Mouse (Mus musculus) heart, embryonic 12.5 days (tissue): Measurements from ENCODE around the gene Lyrm7. TPM values are rescaled to one million over a fixed set of nuclear protein-coding genes. Genes with fewer than 3 reads are reported as not detected.

Source experiments
- ATAC-seq: fragments of 200-750 bp; cut with Nextera tagmentation; 2 replicates; pipeline ENCODE4 v1.8.0; 2017; ENCODE audit warnings: moderate TSS enrichment, moderate library complexity; ENCODE audit not compliant: insufficient number of reproducible peaks, low FRiP score
- H3K27ac ChIP-seq: fragments of 300-500 bp; sonication (generic); 2 replicates; pipeline ENCODE4 v1.5.1; 2016; ENCODE audit warnings: mild to moderate bottlenecking, moderate library complexity; ENCODE audit not compliant: poor library complexity, severe bottlenecking
- H3K27me3 ChIP-seq: fragments of 300-500 bp; sonication (generic); replicated peaks from 2 replicates; pipeline ENCODE4 v1.6.1; 2016; ENCODE audit warnings: mild to moderate bottlenecking, moderate library complexity
- H3K36me3 ChIP-seq: fragments of 300-500 bp; sonication (generic); 2 replicates; pipeline ENCODE4 v1.6.1; 2016; ENCODE audit warnings: mild to moderate bottlenecking, moderate library complexity
- H3K4me1 ChIP-seq: fragments of 300-500 bp; sonication (generic); replicated peaks from 2 replicates; pipeline ENCODE4 v1.6.1; 2016; ENCODE audit warnings: mild to moderate bottlenecking
- H3K4me2 ChIP-seq: fragments of 300-500 bp; sonication (generic); 2 replicates; pipeline ENCODE4 v1.6.1; 2016; ENCODE audit warnings: mild to moderate bottlenecking, moderate library complexity
- H3K4me3 ChIP-seq: fragments of 300-500 bp; sonication (generic); 2 replicates; pipeline ENCODE4 v1.5.1; 2016; ENCODE audit warnings: mild to moderate bottlenecking
- H3K9ac ChIP-seq: fragments of 300-500 bp; sonication (generic); 2 replicates; pipeline ENCODE4 v1.6.1; 2016; ENCODE audit warnings: mild to moderate bottlenecking, moderate library complexity
- H3K9me3 ChIP-seq: fragments of 300-500 bp; sonication (generic); replicated peaks from 2 replicates; pipeline ENCODE4 v1.6.1; 2016; ENCODE audit warnings: mild to moderate bottlenecking, moderate library complexity
- WGBS: fragments of 180-500 bp; shearing (Covaris S2); methylation state at CpG from one replicate; pipeline ENCODE4 v1.1.7; 2016; 5-methylcytosine and 5-hydroxymethylcytosine counted together
- polyA plus RNA-seq: library from polyadenylated mRNA; unstranded; fragments of >200 nt; fragmentation: Nextera tagmentation; extraction: Ambion mirVana; gene quantifications from 2 replicates; pipeline ENCODE4 v1.2.1, GENCODE M21; 2016

Gene Lyrm7
- polyA plus RNA-seq, 1 experiment from 2014 or later = 20.1 TPM

GRCm38 (mm10) chr11:54794678-54795077, 66.0 kb downstream of the Lyrm7 start:
- Histone ChIP-seq H3K4me3 (no peak overlapping the region), H3K27ac (no peak overlapping the region), H3K4me1 (0 out of 2 replicates have a peak, but pooled peaks cover 5% of the 10 kb centered on the region), H3K27me3 (no peaks in the 10 kb centered on the region), H3K36me3 (no peaks in the 10 kb centered on the region), H3K9me3 (no peaks in the 10 kb centered on the region), H3K9ac (no peak overlapping the region), H3K4me2 (no peak overlapping the region)
- WGBS = 82% methylated on average over 3 of the region's 3 CpGs
- no peak for ATAC-seq

- 71% methylated on average over 1 of the region's 1 CpGs for WGBS
- no peak for ATAC-seq
- Histone ChIP-seq H3K9ac (no peak overlapping the region), H3K36me3 (no peaks in the 10 kb centered on the region), H3K4me2 (no peak overlapping the region), H3K27me3 (no peaks in the 10 kb centered on the region), H3K27ac (no peak overlapping the region), H3K9me3 (no peaks in the 10 kb centered on the region), H3K4me3 (no peak overlapping the region), H3K4me1 (0 out of 2 replicates have a peak, but pooled peaks cover 5% of the 10 kb centered on the region)
Measured at GRCm38 (mm10) chr11:54793173-54793572, 67.5 kb downstream of the Lyrm7 start.

DNA sequence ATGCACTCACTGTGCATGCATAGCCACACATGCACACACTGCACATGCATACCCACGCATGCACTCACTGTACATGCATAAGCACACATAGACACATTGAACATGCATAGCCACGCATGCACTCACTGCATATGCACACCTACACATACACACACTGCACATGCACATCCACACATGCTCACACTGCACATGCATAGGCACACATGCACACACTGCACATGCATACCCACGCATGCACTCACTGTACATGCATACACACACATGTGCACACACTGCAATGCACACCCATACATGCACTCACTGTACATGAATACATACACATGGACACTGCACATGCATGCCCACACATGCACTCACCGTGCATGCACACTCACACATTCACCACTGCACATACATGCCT, 69.3 kb downstream of the Lyrm7 start:
- WGBS = 88% methylated on average over 4 of the region's 4 CpGs
- peaks cover 5% of the 10 kb centered on the region; the same call in 1 of the 2 replicates for H3K4me1 ChIP-seq
- no peak overlapping the region for H3K9ac ChIP-seq
- H3K27me3 ChIP-seq = no peaks in the 10 kb centered on the region
- no peak overlapping the region for H3K27ac ChIP-seq
- ATAC-seq = no peak
- no peak overlapping the region for H3K4me2 ChIP-seq
- no peaks in the 10 kb centered on the region for H3K36me3 ChIP-seq
- H3K4me3 ChIP-seq = no peak overlapping the region
- no peaks in the 10 kb centered on the region for H3K9me3 ChIP-seq

GRCm38 (mm10) chr11:54787488-54788474, 72.9 kb downstream of the Lyrm7 start, which contains the start of gene Cdc42se2:
Gene Cdc42se2, minus strand, starts transcription at chr11:54787675.
- H3K9ac ChIP-seq = peak within 1 kb of the TSS; percentile 95
- peak within 1 kb of the TSS; percentile 97 for H3K27ac ChIP-seq
- H3K4me1 ChIP-seq = peaks cover 10% of the 10 kb centered on the region; the same call in 1 of the 2 replicates
- peak within 1 kb of the TSS; percentile 69 for H3K4me2 ChIP-seq
- peaks cover 3% of the 10 kb centered on the region; the same call in 1 of the 2 replicates for H3K36me3 ChIP-seq
- H3K4me3 ChIP-seq = peak within 1 kb of the TSS; percentile 97
- H3K9me3 ChIP-seq = no peaks in the 10 kb centered on the region
- ATAC-seq = peak; percentile 99
- no peaks in the 10 kb centered on the region for H3K27me3 ChIP-seq
- WGBS = 4% methylated on average over 55 of the region's 56 CpGs

GRCm38 (mm10) chr11:54786858-54787487, 73.7 kb downstream of the Lyrm7 start:
- Histone ChIP-seq H3K4me2 (peak overlapping the region; percentile 69), H3K4me3 (peak overlapping the region; percentile 97), H3K27me3 (no peaks in the 10 kb centered on the region), H3K4me1 (peaks cover 10% of the 10 kb centered on the region; the same call in 1 of the 2 replicates), H3K9ac (peak overlapping the region; percentile 95), H3K27ac (peak overlapping the region; percentile 97), H3K36me3 (peaks cover 3% of the 10 kb centered on the region; the same call in 1 of the 2 replicates), H3K9me3 (no peaks in the 10 kb centered on the region)
- 0% methylated on average over 47 of the region's 54 CpGs for WGBS
- peak; percentile 76 for ATAC-seq

DNA sequence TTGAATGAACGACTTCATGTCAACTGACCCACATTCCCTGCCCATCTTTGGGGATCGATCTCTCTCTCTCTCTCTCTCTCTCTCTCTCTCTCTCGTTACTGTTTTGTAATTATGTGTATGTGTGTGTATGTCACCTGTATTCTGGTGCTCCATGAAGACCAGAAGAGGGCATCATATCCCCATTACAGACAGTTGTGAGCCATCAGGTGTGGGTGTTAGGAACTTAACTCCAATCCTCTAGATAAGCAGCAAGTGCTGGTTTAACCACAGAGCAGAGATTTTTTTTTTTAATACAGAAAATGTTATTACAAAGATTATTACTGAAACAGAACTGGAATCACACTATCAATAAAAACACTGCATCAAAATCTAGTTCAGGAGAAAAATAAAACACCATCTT, 75.2 kb downstream of the Lyrm7 start:
- 81% methylated on average over 3 of the region's 3 CpGs for WGBS
- H3K27me3 ChIP-seq = no peaks in the 10 kb centered on the region
- H3K36me3 ChIP-seq = peaks cover 3% of the 10 kb centered on the region; the same call in 1 of the 2 replicates
- peaks cover 10% of the 10 kb centered on the region; the same call in 1 of the 2 replicates for H3K4me1 ChIP-seq
- no peak overlapping the region for H3K4me3 ChIP-seq
- no peak overlapping the region for H3K4me2 ChIP-seq
- no peak overlapping the region for H3K9ac ChIP-seq
- no peak overlapping the region for H3K27ac ChIP-seq
- H3K9me3 ChIP-seq = no peaks in the 10 kb centered on the region
- no peak for ATAC-seq

DNA sequence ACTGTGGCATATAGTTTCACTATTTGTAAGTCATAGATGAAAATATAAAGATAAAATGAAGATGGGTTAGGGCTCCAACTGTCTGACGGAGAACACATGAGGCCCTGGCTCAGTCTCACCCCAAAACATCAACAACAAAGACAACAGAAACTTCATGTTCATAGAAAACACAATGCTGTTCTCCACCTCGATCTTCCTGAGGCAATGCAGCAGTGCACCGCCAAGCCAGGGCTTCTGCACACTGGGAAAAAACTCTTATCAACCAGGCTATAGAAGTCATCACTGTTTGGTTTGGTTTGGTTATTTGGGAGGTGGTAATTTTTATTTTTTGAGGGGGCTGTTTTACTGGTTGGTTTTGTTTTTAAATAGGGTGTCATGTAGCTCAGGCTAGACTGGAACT, 76.3 kb downstream of the Lyrm7 start:
- Histone ChIP-seq H3K27me3 (no peaks in the 10 kb centered on the region), H3K4me1 (peaks cover 13% of the 10 kb centered on the region; the same call in 1 of the 2 replicates), H3K4me3 (no peak overlapping the region), H3K36me3 (peaks cover 3% of the 10 kb centered on the region; the same call in 1 of the 2 replicates), H3K4me2 (no peak overlapping the region), H3K9ac (no peak overlapping the region), H3K9me3 (no peaks in the 10 kb centered on the region), H3K27ac (no peak overlapping the region)
- 87% methylated on average over 3 of the region's 3 CpGs for WGBS
- no peak for ATAC-seq

DNA sequence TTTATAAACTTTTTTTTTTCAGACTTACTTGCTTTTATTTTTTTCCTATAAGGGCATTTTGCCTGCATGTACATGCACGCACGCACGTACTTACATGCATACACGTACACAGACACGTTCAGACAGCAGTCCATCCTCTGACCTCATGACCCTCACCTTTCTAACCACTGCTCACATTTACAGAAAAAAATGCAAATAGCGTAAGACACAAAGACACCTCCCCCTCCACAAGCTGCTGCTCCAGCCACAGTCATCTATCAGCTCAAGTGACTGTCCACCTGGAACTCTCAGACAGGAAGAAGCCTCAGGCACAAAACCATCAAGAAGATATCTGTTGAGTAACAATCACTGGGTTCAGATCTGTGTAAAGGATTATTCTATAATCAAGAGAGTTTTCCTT, 78.5 kb downstream of the Lyrm7 start:
- WGBS = 91% methylated on average over 6 of the region's 6 CpGs
- Histone ChIP-seq H3K4me3 (no peak overlapping the region), H3K27ac (no peak overlapping the region), H3K36me3 (peaks cover 3% of the 10 kb centered on the region; the same call in 1 of the 2 replicates), H3K9ac (no peak overlapping the region), H3K4me2 (no peak overlapping the region), H3K9me3 (no peaks in the 10 kb centered on the region), H3K4me1 (peaks cover 26% of the 10 kb centered on the region), H3K27me3 (no peaks in the 10 kb centered on the region)
- ATAC-seq = no peak

DNA sequence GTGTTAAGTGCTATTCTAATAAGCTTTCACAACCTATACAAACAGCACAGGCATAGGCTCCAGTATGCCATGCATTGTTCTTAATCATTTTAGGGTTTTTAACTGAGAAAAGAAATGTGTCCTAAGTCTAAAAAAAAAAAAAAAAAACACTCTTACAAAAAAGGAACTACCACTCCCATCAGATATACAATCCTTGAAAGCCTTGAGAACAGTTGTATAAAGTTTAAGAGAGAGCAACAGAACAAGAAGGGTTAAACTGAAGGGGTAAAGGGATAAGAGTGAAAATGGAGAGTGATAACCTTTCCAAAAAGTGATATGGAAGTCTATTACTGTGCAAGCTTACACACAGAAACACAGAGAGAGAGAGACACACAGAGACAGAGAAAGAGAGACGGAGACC, 80.8 kb downstream of the Lyrm7 start:
- 82% methylated on average over 1 of the region's 1 CpGs for WGBS
- no peaks in the 10 kb centered on the region for H3K27me3 ChIP-seq
- no peak overlapping the region for H3K4me3 ChIP-seq
- H3K9me3 ChIP-seq = no peaks in the 10 kb centered on the region
- ATAC-seq = no peak
- H3K4me1 ChIP-seq = peaks cover 36% of the 10 kb centered on the region
- H3K36me3 ChIP-seq = no peaks in the 10 kb centered on the region
- H3K9ac ChIP-seq = no peak overlapping the region
- no peak overlapping the region for H3K27ac ChIP-seq
- H3K4me2 ChIP-seq = no peak overlapping the region

DNA sequence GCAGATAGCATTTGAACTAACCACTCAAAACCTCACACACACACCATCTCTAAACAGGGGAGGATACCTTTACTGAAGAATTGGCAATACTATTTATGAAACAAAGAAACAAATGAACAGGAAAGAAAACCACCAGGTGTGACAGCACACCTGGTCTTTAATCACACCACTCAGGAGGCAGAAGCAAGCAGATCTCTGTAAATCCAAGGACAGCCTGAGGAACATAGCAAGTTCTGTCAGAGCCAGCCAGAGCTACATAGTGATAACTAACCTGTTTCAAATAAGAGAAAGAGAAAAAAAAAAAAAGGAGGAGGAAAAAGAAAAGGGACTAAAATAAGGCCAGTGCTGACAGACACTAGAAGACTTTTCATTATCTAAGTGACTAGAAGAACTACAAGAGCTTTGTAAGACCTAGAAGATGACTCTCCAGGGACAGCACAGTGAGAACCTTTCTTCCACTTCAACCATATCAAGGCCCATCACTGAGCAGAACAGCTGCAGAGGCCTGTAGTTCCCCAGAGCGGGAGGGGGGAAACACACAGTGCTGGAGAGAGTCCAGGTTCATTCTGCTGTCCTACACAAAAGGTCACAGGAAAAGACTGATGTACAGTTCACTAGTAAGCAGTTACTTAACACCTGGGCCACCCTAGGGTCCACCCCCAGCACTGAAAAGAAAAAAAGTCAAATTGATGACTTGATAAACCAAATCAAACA, 82.4 kb downstream of the Lyrm7 start:
- Histone ChIP-seq H3K4me1 (peaks cover 46% of the 10 kb centered on the region), H3K4me2 (no peak overlapping the region), H3K27ac (peak overlapping the region; percentile 30; the same call in 1 of the 2 replicates), H3K36me3 (no peaks in the 10 kb centered on the region), H3K9me3 (no peaks in the 10 kb centered on the region), H3K9ac (no peak overlapping the region), H3K27me3 (no peaks in the 10 kb centered on the region), H3K4me3 (no peak overlapping the region)
- ATAC-seq = no peak
- 24% methylated on average over 1 of the region's 1 CpGs for WGBS
